Mouse (Mus musculus): ENCODE results near the gene Aldh1a1. TPM values are rescaled to one million over a fixed set of nuclear protein-coding genes. Genes with fewer than 3 reads are reported as not detected.

The Aldh1a1 gene
- polyA plus RNA-seq, 1 experiment, result 4.7 TPM

DNA sequence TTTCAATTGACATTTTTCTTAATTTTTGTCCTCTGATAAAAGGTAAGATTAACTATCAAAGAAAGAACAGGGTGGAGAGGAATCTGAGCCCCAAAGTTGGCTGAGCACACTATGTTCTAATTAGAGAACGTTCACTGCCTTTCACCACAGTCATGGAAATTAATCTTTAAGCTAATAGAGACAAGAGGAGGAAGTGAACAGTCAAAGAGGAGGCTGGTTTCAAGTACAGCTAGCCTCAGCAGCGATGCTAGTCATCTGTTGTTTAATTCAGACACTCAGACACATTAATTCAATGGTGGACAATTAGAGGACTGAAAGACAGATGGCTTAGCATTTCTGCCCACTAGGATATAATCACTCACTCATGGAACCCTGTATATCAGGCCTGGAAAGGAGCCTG lies 157.5 kb downstream of the Aldh1a1 start:
- peak; percentile 71 for DNase-seq
- H3K36me3 ChIP-seq (ENCODE audit: control insufficient read depth, insufficient read depth, low read length), result no peaks in the 10 kb centered on the region
- WGBS, result 19% methylated on average over 2 of the region's 2 CpGs
- TF ChIP-seq CTCF (conservative IDR thresholded peaks at IDR 0.05; ENCODE audit: insufficient read depth, insufficient read length, low read depth, low read length) (no peak), POLR2A (IDR thresholded peaks at IDR 0.05; ENCODE audit: low read depth, low read length) (no peak)
- H3K4me3 ChIP-seq (ENCODE audit: insufficient read depth, low read depth, low read length), result no peak overlapping the region
- H3K27ac ChIP-seq (ENCODE audit: insufficient read depth, low read depth, low read length), result no peak overlapping the region
- peaks cover 7% of the 10 kb centered on the region; the same call in 1 of the 2 replicates for H3K4me1 ChIP-seq (ENCODE audit: control insufficient read depth, insufficient read depth, low read length)
- H3K27me3 ChIP-seq (replicated peaks; ENCODE audit: control insufficient read depth, insufficient read depth, low read length), result no peaks in the 10 kb centered on the region

DNA sequence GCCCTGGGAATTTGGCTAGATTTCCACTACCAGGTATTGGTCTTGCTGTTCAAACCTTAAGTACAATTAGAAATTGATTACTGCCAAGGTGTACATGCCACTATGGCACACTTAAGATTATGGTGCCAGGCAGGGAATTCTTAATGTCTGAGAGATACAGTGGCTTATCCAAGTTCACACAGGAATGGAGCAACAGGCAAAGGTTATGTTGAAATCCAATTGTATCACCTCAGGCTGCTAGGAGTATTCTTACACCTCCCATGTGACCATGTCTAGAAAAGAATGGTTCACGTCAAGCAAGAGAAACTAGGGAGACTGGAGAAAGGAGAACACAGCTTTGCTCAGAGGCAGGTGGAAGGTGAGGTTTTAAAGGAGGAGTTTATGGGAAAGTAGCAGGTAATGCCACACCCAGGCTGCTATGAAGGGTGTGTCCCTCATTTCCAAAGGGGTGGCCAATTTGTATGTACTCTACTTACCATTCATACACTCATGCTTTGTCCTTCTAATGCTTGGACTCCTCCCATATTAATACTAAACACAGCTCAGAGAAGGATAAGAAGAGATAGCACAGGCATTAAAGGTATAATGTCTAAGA lies 160.7 kb downstream of the Aldh1a1 start:
- no peak for TF ChIP-seq POLR2A (IDR thresholded peaks at IDR 0.05; ENCODE audit: low read depth, low read length)
- no peak for TF ChIP-seq CTCF (conservative IDR thresholded peaks at IDR 0.05; ENCODE audit: insufficient read depth, insufficient read length, low read depth, low read length)
- no peak for DNase-seq
- Histone ChIP-seq H3K4me3 (ENCODE audit: insufficient read depth, low read depth, low read length) (no peak overlapping the region), H3K4me1 (ENCODE audit: control insufficient read depth, insufficient read depth, low read length) (peaks cover 8% of the 10 kb centered on the region; the same call in 1 of the 2 replicates), H3K36me3 (ENCODE audit: control insufficient read depth, insufficient read depth, low read length) (no peaks in the 10 kb centered on the region), H3K27ac (ENCODE audit: insufficient read depth, low read depth, low read length) (no peak overlapping the region), H3K27me3 (replicated peaks; ENCODE audit: control insufficient read depth, insufficient read depth, low read length) (no peaks in the 10 kb centered on the region)
- 84% methylated on average over 1 of the region's 1 CpGs for WGBS

DNA sequence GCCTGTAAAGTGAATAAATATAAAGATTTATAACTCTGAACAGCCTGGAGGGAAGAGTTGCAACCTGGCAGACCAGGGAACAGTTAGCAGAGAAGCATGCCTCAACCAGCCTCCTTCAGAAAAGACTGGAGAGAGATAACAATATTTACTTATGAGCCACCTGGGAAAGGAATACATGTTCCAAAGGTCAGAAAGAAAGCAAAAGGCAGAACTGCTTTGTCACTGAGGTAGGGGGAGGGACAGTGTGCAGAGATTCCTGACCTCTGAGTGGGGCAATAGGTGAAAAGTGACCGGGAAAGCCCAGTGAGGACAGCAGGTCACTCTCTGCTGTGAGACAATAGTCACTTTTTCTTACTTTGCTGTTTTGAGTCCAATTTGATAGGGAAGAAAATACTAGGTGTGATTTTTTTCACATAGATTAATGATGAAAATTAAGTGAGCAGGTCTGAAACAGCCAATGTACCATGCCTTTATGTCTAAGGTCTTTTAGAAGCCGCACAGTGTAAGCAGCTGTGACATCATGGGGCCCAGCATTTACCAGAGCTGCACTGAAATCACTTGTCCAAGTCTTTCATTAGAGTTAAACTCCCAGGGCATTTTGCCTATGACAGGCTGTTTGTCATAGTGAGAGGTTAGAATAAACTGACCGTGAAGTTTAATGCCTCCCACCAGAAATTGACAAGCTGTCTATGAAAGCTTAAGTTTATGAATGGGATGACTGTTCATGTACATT lies 161.8 kb downstream of the Aldh1a1 start:
- DNase-seq, result peak; percentile 75
- no peak overlapping the region for H3K27ac ChIP-seq (ENCODE audit: insufficient read depth, low read depth, low read length)
- WGBS, result 41% methylated on average over 3 of the region's 3 CpGs
- no peak for TF ChIP-seq POLR2A (IDR thresholded peaks at IDR 0.05; ENCODE audit: low read depth, low read length)
- no peak for TF ChIP-seq CTCF (conservative IDR thresholded peaks at IDR 0.05; ENCODE audit: insufficient read depth, insufficient read length, low read depth, low read length)
- no peaks in the 10 kb centered on the region for H3K27me3 ChIP-seq (replicated peaks; ENCODE audit: control insufficient read depth, insufficient read depth, low read length)
- H3K4me3 ChIP-seq (ENCODE audit: insufficient read depth, low read depth, low read length), result no peak overlapping the region
- peaks cover 9% of the 10 kb centered on the region; the same call in 1 of the 2 replicates for H3K4me1 ChIP-seq (ENCODE audit: control insufficient read depth, insufficient read depth, low read length)
- no peaks in the 10 kb centered on the region for H3K36me3 ChIP-seq (ENCODE audit: control insufficient read depth, insufficient read depth, low read length)

DNA sequence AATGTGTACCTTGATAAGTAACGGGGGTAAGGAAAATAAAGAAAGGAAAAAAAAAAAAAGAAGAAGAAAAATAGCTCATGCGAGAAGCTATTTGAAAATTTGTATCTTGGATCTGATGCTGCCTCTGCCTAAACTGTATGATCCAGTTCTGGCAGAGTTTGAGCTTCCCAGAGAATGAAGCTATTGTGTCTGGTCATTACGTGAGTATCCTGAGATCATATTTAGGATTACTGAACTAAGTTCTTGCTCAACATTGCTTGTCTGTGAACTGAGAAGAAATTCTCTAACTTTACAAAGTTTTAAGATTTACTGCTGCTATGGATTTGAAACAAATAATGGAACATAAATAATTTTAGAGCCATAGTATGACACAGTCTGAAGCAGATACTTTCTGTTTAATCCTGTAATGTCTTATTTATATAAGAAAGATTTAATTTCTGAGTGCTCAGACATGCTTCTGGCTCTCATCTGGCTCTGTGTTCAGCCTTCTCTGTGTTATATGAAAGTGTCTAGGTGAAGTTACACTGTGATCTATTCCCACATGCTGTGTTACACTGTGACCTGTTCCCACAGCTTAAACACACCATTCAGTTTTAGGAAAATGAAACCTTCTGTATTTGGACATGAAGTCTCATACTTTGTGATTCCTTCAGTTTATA lies 185.3 kb downstream of the Aldh1a1 start:
- no peak for DNase-seq
- Histone ChIP-seq H3K36me3 (ENCODE audit: control insufficient read depth, insufficient read depth, low read length) (no peaks in the 10 kb centered on the region), H3K27me3 (replicated peaks; ENCODE audit: control insufficient read depth, insufficient read depth, low read length) (no peaks in the 10 kb centered on the region), H3K27ac (ENCODE audit: insufficient read depth, low read depth, low read length) (no peak overlapping the region), H3K4me1 (ENCODE audit: control insufficient read depth, insufficient read depth, low read length) (no peaks in the 10 kb centered on the region), H3K4me3 (ENCODE audit: insufficient read depth, low read depth, low read length) (no peak overlapping the region)
- WGBS, result 82% methylated on average over 3 of the region's 3 CpGs
- no peak for TF ChIP-seq POLR2A (IDR thresholded peaks at IDR 0.05; ENCODE audit: low read depth, low read length)
- TF ChIP-seq CTCF (conservative IDR thresholded peaks at IDR 0.05; ENCODE audit: insufficient read depth, insufficient read length, low read depth, low read length), result no peak

Other genes starting within 250 kb of the Aldh1a1 start
- 5.2 and 7.5 TPM in 2 replicates for gene Anxa1, start 101.8 kb upstream of the Aldh1a1 start, polyA plus RNA-seq (2012; rRNA removed)
- gene Aldh1a7, start 234.8 kb downstream of the Aldh1a1 start, polyA plus RNA-seq (2012; rRNA removed), result 4.0 and 5.1 TPM in 2 replicates

All from kidney, adult 2 months (tissue).